Mouse (Mus musculus) CD4-positive, CD25-positive, alpha-beta regulatory T cell, adult 4 months (primary cell): ENCODE data around the gene Emc8. TPM values are rescaled to one million over a fixed set of nuclear protein-coding genes. Genes with fewer than 3 reads are reported as not detected.

Experiments
- ATAC-seq: one replicate; pipeline ENCODE4 v1.8.0; 2017
- polyA plus RNA-seq, 2 experiments: library from polyadenylated mRNA; unstranded; fragments of 100-300 nt; shearing (Covaris generic); gene quantifications; one replicate each; pipeline ENCODE4 v1.2.1; 2017

Gene Emc8
- polyA plus RNA-seq, 2 experiments from 2014 or later, result 32.0 to 41.1 TPM

GRCm38 (mm10) chr8:120685097-120685496 lies 16.7 kb upstream of the Emc8 start:
- no peak for ATAC-seq

- ATAC-seq, result no peak
Measured at GRCm38 (mm10) chr8:120684082-120684481, 15.7 kb upstream of the Emc8 start.

GRCm38 (mm10) chr8:120683602-120684001 lies 15.2 kb upstream of the Emc8 start:
- ATAC-seq, result peak; percentile 80

DNA sequence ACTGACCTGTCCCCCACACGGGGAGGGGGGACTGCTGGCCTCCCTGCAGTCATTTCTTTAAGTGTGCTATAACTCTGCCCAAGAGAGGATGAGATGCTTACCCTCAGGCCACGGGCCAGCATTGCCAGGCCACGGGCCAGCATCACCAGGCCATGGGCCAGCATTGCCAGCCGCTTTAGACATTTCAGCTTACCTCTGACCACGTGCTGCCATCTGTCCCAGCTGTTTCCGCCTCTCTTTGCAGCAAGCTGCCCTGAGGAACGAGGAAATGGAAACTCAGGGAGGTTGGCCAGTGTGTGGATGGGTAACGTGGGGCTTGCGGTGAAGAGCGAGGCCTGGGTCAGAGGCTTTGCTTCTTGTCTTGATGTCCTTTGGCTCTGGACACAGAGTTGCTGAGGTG lies 12.7 kb upstream of the Emc8 start:
- no peak for ATAC-seq

DNA sequence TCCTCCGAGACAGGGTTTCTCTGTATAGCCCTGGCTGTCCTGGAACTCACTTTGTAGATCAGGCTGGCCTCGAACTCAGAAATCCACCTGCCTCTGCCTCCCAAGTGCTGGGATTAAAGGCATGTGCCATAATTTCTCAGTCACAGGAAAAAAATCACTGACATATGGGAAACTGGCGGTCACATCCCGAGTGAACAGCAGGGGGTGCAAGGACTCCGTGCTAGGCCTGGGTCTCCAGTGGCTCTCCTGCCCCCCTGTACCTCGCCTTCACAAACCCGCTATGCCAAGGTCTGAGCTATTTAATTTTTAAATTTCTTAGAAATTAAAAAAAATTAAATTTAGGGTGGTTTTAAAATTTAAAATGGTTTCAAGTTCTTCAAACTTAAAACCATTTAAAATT lies 12.0 kb upstream of the Emc8 start:
- peak; percentile 42 for ATAC-seq

GRCm38 (mm10) chr8:120679629-120680387 lies 11.4 kb upstream of the Emc8 start:
- ATAC-seq, result no peak

- peak; percentile 79 for ATAC-seq
Measured at GRCm38 (mm10) chr8:120678447-120678846, 10.1 kb upstream of the Emc8 start.

GRCm38 (mm10) chr8:120675718-120676117 lies 7.3 kb upstream of the Emc8 start:
- ATAC-seq, result no peak

DNA sequence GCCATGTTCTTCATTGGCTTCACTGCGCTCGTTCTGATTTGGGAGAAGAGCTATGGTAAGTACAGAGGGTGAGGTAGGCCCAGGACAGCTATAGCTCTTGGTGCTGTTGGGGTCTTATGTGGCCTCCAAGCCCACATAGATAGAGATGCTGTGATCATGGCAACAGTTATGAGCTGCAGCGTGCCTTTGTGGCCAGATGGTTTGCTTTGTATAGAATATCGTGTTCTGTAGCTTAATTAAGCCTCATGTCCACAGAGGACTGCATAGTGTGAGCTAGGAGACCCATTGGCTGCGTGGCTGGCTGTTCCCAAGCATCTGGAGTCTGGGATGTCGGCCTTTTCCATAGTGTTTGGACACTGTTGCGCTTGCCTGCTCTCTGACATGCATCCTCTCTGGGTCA lies 4.9 kb upstream of the Emc8 start:
- no peak for ATAC-seq

GRCm38 (mm10) chr8:120672626-120673229 lies 4.4 kb upstream of the Emc8 start:
- ATAC-seq, result no peak

GRCm38 (mm10) chr8:120671775-120672174 lies 3.4 kb upstream of the Emc8 start:
- ATAC-seq, result no peak

GRCm38 (mm10) chr8:120667561-120668373 lies 606 bp downstream of the Emc8 start, which contains the start of the genes Gm27021 and Cox4i1:
Gene Gm27021 (minus strand): TSS chr8:120668079.
Gene Cox4i1 (plus strand): TSS chr8:120668222.
- peak; percentile 92 for ATAC-seq

DNA sequence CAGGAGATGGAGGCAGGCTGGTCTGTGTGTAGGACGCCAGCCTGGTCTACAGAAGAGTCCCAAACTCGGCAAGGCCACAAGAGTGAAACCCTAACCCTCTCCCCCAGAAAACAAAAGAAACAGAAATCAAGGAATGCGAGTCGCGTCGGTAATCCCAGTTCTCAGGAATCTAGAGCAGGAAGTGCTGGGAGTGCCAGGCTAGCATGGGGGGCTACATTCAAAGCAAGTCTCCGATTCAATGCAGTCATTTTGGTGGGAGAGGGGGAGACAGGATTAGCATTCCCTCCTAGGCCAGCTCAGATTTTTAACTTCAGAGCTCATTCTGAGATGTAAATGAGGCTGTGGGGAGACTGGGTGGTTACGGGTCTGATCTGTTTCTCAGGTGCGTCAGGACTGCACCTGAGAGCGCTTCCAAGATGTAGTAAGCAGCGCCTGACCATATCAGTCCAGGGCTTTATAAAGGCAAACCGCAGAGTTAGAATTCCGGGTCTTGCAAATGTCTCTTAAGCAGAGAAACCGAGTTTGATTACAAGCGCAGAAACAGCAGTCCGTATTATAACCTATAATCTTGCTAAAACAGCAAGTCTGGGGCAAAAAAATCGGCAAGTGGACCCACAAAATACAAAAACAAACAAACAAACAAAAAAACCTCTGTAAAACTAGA lies 1.4 kb downstream of the Emc8 start:
- no peak for ATAC-seq

DNA sequence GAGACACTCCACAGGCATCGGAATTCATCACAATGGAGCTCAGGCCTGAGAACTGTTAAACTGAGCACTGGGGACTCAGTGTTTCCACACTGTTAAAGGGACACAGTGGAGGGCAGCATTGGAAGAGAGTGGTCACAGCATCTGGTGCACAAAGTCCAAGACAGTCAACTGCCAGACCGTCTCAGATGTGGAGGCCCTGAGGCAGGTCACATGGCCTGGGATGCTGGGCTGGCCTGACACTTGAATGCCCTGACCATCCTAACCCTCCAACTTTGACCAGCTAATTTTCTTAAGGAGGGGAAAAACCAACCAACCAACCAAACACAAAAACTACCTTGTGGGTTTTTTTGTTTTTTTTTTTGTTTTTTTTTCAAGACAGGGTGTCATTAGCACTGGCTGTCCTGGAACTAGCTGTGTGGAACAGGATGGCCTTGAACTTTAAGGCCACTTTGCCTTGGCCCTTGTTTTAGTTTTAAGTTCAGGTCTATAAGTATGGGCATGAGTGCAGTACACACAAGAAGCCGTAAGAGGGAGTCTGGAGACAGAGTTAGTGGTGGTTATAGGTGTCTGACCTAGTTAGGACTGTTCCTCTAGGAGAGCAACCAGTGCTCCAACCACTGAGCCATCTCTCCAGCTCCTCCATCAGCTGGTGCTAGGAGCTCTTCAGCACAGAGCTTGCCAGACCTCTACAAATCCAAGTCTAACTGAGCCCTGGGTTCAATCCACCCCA lies 2.5 kb downstream of the Emc8 start:
- ATAC-seq, result no peak

DNA sequence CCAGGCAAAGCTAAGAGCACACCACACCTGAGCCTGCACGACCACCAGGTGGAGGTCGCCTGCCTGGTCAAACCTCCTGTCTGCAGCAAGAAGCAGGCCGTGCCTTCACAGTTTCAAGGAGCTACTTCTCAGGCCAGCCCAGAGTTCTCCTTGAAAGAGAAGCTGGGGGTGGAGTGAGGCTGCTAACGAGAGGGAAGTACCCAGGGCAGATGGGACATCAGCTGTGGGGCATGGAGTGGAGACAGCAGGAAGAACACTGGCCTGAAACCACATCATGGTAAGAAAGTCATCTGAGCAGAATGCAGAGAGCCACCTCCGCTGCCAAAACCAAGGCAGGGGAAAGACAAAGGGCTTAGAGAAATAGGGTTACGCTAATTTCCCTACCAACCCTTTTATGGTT lies 3.8 kb downstream of the Emc8 start:
- ATAC-seq, result no peak

DNA sequence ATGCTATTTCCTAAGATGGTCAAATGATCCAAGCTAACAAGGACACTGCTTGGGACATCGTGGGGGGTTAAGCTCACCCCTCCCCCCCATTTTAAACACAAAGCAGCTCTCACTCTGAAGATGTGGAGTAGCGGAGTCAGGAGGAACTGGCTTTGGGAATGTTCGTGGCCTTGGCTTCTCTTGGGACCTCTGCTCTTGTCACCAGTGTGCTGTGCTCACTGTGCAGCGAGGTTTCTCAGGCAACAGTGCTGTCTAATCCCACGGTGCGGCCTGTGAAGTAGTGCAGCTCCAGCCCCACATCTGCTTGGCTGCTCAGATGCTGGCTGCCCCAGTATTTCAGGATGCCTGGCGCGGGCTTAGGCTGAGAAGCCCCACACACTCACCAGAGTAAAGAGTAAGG lies 11.0 kb downstream of the Emc8 start:
- ATAC-seq, result no peak

DNA sequence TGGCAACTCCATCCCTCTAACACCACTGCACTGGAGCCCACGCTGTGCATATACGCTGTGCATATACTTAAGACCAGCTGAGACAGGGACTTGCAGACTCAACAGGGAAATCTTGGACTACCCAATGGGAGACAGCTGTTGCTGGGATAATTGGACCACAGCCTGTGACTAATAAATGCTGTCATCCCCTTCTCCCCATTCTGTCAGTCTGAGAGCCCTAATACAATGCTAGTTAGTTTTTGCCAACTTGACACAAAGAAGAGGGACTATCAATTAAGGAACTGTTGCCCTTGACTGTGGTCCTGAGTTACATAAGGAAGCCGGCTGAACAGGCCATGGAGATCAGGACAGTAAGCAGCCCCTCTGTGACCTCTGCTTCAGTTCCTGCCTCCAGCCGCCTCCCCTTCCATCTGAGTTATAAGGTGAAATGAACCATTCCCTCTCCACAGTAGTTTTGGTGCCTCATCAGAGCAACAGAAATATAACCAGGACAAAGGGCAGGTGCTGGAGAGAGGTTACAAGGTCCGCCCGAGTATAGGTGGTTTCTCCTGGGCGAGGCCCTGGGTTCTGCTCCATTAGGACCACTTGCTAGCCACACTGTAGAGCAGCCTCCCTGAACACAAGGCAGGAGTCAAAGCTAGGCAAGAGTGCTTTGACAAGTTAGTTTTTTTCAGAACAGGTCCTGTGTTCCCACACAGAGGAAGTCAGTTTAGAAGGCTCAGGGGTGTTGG lies 11.9 kb downstream of the Emc8 start:
- no peak for ATAC-seq

DNA sequence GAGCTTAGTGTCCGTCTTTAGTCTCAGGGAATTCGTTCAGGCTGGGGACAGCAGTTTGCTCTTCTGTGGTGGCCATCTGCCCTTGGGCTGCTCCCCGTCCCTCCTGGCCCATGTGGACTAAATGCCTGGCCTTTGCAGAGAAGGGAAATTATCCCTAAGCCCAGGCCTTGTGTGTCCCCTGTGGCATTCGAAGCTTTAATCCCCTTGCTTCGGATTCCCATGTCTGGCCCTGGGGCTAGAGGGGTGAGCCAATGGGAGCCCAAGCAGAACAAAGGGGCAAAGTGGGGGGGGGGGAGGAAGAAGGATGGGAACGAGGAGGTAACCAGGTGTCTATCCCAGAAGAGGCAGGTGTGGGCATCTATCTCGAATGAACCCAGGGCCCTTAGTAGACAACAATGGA lies 20.8 kb downstream of the Emc8 start, which contains the start of gene 1190005I06Rik:
1190005I06Rik (minus strand) TSS at position 101 of the 400 bp plus-strand sequence.
- no peak for ATAC-seq

- no peak for ATAC-seq
Measured at GRCm38 (mm10) chr8:120644663-120645062, 23.7 kb downstream of the Emc8 start.

- no peak for ATAC-seq
Measured at GRCm38 (mm10) chr8:120642031-120642662, 26.2 kb downstream of the Emc8 start.

DNA sequence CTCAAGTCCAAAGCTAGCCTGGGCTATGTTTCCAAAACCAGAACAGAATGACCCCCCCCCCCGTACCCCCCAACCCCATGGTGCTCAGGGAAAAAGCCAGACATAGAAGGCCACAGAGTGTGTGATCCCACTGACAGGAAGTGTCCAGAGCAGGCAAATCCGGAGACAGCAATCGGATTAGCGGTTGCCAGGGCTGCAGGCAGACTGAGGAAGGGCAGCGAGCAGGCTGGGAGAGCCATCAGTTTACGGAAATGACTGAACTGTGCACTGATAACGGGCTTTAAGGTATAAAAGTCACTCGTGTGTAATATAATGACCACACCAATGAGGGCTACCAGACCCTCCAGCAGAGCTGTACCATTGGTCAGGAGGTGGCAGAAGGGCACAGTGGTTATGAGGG lies 27.1 kb downstream of the Emc8 start:
- ATAC-seq, result no peak
